Mouse (Mus musculus) kidney, adult 2 months (tissue): ENCODE measurements around the gene Ifitm6.

Experiments used
- CTCF ChIP-seq: fragments of 200-500 bp; conservative IDR thresholded peaks from 2 replicates; pipeline ENCODE4 v1.5.1; 2011; ENCODE audit warnings: low read depth, mild to moderate bottlenecking, control low read depth, low read length, moderate library complexity, mixed read lengths; ENCODE audit not compliant: insufficient read depth, insufficient read length
- POLR2A ChIP-seq: fragments of 200-500 bp; IDR thresholded peaks from one replicate; pipeline ENCODE4 v1.6.1; 2011; ENCODE audit warnings: low read depth, low read length, control low read depth

DNA sequence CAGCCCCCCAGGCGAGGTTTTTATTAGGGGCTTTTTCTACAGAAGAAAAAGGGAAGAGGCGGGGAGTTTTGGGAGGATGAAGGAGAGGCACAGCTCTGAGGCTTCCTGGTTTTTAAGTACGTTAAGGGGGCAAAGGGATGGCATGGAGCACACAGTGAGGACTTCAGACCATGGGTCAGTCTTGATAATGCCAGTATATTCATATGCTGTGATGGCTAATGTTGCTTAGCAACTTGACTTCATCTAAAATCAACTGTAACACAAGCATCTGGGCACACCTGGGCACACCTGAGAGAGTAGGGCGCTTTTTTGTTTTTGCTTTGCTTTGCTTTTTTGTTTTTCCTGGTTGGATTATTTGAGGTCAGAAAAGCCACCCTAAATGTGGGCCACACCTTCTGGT, 50.8 kb downstream of the Ifitm6 start, which contains the start of gene Ifitm1:
- TF ChIP-seq CTCF (no peak), POLR2A (no peak)
